In genomic region chr2:29711038-29711437, GRCm38 (mm10) we compare ENCODE assay signal across 29 mouse cellular contexts. TPM values are rescaled to one million over a fixed set of nuclear protein-coding genes. Genes with fewer than 3 reads are reported as not detected.
A peak's percentile ranks its signal among the peaks of the same experiment; 100 is the strongest.
DNase-seq lines count a peak whose midpoint lies in the region; TF ChIP-seq lines count a peak whose summit lies in the region.
"Had no signal": no experiment of that assay in that cellular context is flagged by ENCODE, and none has a peak within 500 bp of the region (broad histone marks: within the 10 kb centered on the region; RNA-seq: fewer than 3 reads in every experiment).

No protein-coding gene starts in this region.

- dilution Hi-C loops in CH12.LX (cut with MboI; ENCODE audit: extremely low pct_ligation_motif_present, extremely low pct_unique_long_range_greater_than_20kb, low sequenced_read_pairs), result no loop called here

- H3K4me2 ChIP-seq in CH12.LX (ENCODE audit: insufficient read depth, low read depth, poor library complexity, severe bottlenecking) (no peak overlapping the region), myocyte (ENCODE audit: low read depth) (peak overlapping the region; percentile 68)
- H3K4me2 ChIP-seq: embryonic facial prominence, embryonic 13.5 days; forebrain, embryonic 12.5 days; forebrain, embryonic 15.5 days; heart, embryonic 11.5 days; hindbrain, embryonic 12.5 days; hindbrain, embryonic 15.5 days had no signal

- TF ChIP-seq CTCF in gastrocnemius, adult 2 months (IDR thresholded peaks at IDR 0.05), result no peak
- TF ChIP-seq CTCF in C2C12 (IDR thresholded peaks at IDR 0.05; ENCODE audit: control insufficient read depth, insufficient read depth, insufficient read length) (no peak), CH12.LX (conservative IDR thresholded peaks at IDR 0.05 in 1 of 2, IDR thresholded peaks at IDR 0.05 in 1 of 2; ENCODE audit: low read depth in 2 of 2, low read length in 2 of 2) (no peak)

- no peak for TF ChIP-seq EP300 in CH12.LX (IDR thresholded peaks at IDR 0.05; ENCODE audit: low read length)

- H3K27me3 ChIP-seq in C2C12 (ENCODE audit: control insufficient read depth, insufficient read depth, insufficient read length), result no peaks in the 10 kb centered on the region
- H3K27me3 ChIP-seq in CH12.LX (replicated peaks), result no peaks in the 10 kb centered on the region
- no peaks in the 10 kb centered on the region for H3K27me3 ChIP-seq in myocyte (ENCODE audit: control insufficient read depth, insufficient read depth, insufficient read length)
- H3K27me3 ChIP-seq: embryonic facial prominence, embryonic 13.5 days; forebrain, embryonic 12.5 days; forebrain, embryonic 15.5 days; hindbrain, embryonic 12.5 days; hindbrain, embryonic 15.5 days had no signal

- peaks cover 43% of the 10 kb centered on the region for H3K36me3 ChIP-seq in C2C12 (ENCODE audit: control insufficient read depth, insufficient read depth)
- H3K36me3 ChIP-seq in CH12.LX (replicated peaks in 1 of 2; ENCODE audit: control insufficient read depth in 1 of 2, insufficient read depth in 1 of 2, low read length in 1 of 2), result peaks cover 83 to 87% of the 10 kb centered on the region in 2 experiments
- peaks cover 10% of the 10 kb centered on the region for H3K36me3 ChIP-seq in myocyte (ENCODE audit: control insufficient read depth, insufficient read depth)

- no peak overlapping the region for H3K4me3 ChIP-seq in gastrocnemius, adult 2 months
- no peak overlapping the region for H3K4me3 ChIP-seq in C2C12 (ENCODE audit: insufficient read depth, poor library complexity, severe bottlenecking)
- H3K4me3 ChIP-seq in CH12.LX (replicated peaks in 1 of 3; ENCODE audit: low read depth in 2 of 3, low read length in 2 of 3, poor library complexity in 1 of 3), result peak overlapping the region in 1 of 3 experiments; percentile 16
- no peak overlapping the region for H3K4me3 ChIP-seq in myocyte
- H3K4me3 ChIP-seq: embryonic facial prominence, embryonic 13.5 days; forebrain, embryonic 12.5 days; forebrain, embryonic 15.5 days; hindbrain, embryonic 12.5 days; hindbrain, embryonic 15.5 days had no signal

- no peaks in the 10 kb centered on the region for H3K79me2 ChIP-seq in C2C12 (ENCODE audit: control insufficient read depth, insufficient read depth)
- H3K79me2 ChIP-seq in CH12.LX (replicated peaks; ENCODE audit: control insufficient read depth, extremely low read depth, insufficient read depth, poor library complexity, severe bottlenecking), result peaks cover 43% of the 10 kb centered on the region
- no peaks in the 10 kb centered on the region for H3K79me2 ChIP-seq in myocyte (ENCODE audit: control insufficient read depth, insufficient read depth)

- H3K79me3 ChIP-seq in C2C12 (ENCODE audit: low read depth), result no peaks in the 10 kb centered on the region

- no peak overlapping the region for H3ac ChIP-seq in C2C12 (ENCODE audit: control insufficient read depth, insufficient read length, low read depth)
- no peak overlapping the region for H3ac ChIP-seq in myocyte (ENCODE audit: control insufficient read depth, insufficient read length)

- no peaks in the 10 kb centered on the region for H3K9me3 ChIP-seq in CH12.LX (replicated peaks; ENCODE audit: low read length)
- H3K9me3 ChIP-seq: embryonic facial prominence, embryonic 13.5 days; forebrain, embryonic 12.5 days; forebrain, embryonic 15.5 days; hindbrain, embryonic 12.5 days; hindbrain, embryonic 15.5 days had no signal

- H3K4me1 ChIP-seq in CH12.LX (ENCODE audit: control insufficient read depth in 1 of 2, insufficient read depth in 2 of 2), result peaks cover 35 to 89% of the 10 kb centered on the region in 2 experiments
- H3K4me1 ChIP-seq: forebrain, embryonic 12.5 days; forebrain, embryonic 15.5 days; hindbrain, embryonic 15.5 days had no signal

- DNase-seq in gastrocnemius, adult 2 months, result no peak
- DNase-seq in gastrocnemius, postnatal 25 days, result no peak
- no peak for DNase-seq in CH12.LX (ENCODE audit: extremely low read depth)
- no peak for DNase-seq in left cerebral cortex, adult 11 months (ENCODE audit: low spot score)
- DNase-seq: adrenal gland, adult 2 months; adrenal gland, postnatal 14 days; cerebellum, adult 11 months; cerebellum, adult 8-10 months; gastrocnemius, postnatal 10 days; heart, adult 11 months had no signal

- peak overlapping the region; percentile 48; the same call in 1 of the 2 replicates for H3K27ac ChIP-seq in gastrocnemius, adult 2 months
- peak overlapping the region; percentile 40; the same call in 1 of the 2 replicates for H3K27ac ChIP-seq in CH12.LX (ENCODE audit: insufficient read depth, low read depth)
- H3K27ac ChIP-seq: embryonic facial prominence, embryonic 13.5 days; forebrain, embryonic 12.5 days; forebrain, embryonic 15.5 days; hindbrain, embryonic 12.5 days; hindbrain, embryonic 15.5 days had no signal

- intact Hi-C loops in gastrocnemius, adult 2 months (cut with DNase I), result no loop called here

- in situ Hi-C loops in CH12.LX (cut with MboI; ENCODE audit: low pct_ligation_motif_present, low pct_unique_long_range_greater_than_20kb, low sequenced_read_pairs), result no loop called here

- H3K9ac ChIP-seq in CH12.LX (ENCODE audit: insufficient read depth, low read depth), result no peak overlapping the region
- H3K9ac ChIP-seq: embryonic facial prominence, embryonic 13.5 days; forebrain, embryonic 12.5 days; forebrain, embryonic 15.5 days; hindbrain, embryonic 12.5 days; hindbrain, embryonic 15.5 days had no signal

- no peak for TF ChIP-seq RAD21 in CH12.LX (IDR thresholded peaks at IDR 0.05; ENCODE audit: low read depth, low read length)

- TF ChIP-seq POLR2A in CH12.LX (IDR thresholded peaks at IDR 0.05; ENCODE audit: low read depth, low read length) (no peak; the same call in 1 of the 2 replicates), myocyte (IDR thresholded peaks at IDR 0.05; ENCODE audit: insufficient read length, low read depth) (no peak)

TF ChIP-seq in C2C12, 6 proteins besides CTCF, POLR2A, EP300 and RAD21:
- TF ChIP-seq USF1 (IDR thresholded peaks at IDR 0.05; ENCODE audit: low read depth) (no peak), MYOD1 (IDR thresholded peaks at IDR 0.05; ENCODE audit: control insufficient read depth, insufficient read length, low read depth) (peak; percentile 31)

TF ChIP-seq in CH12.LX, 34 proteins besides CTCF, POLR2A, EP300 and RAD21:
- TF ChIP-seq NRF1 (IDR thresholded peaks at IDR 0.05; ENCODE audit: low read depth, low read length) (no peak), E2F4 (IDR thresholded peaks at IDR 0.05; ENCODE audit: insufficient replicate concordance, low read depth, low read length) (no peak), JUN (IDR thresholded peaks at IDR 0.05; ENCODE audit: insufficient read depth, low read depth, low read length) (no peak), MAFK (IDR thresholded peaks at IDR 0.05; ENCODE audit: insufficient replicate concordance, low read length) (no peak), UBTF (IDR thresholded peaks at IDR 0.05; ENCODE audit: low read depth, low read length) (no peak), PAX5 (IDR thresholded peaks at IDR 0.05; ENCODE audit: low read length) (no peak), USF1 (IDR thresholded peaks at IDR 0.05; ENCODE audit: low read depth, low read length) (no peak), MAZ (IDR thresholded peaks at IDR 0.05; ENCODE audit: low read depth, low read length) (no peak), MXI1 (IDR thresholded peaks at IDR 0.05; ENCODE audit: low read depth, low read length) (no peak)

TF ChIP-seq in myocyte, 11 proteins besides CTCF, POLR2A, EP300 and RAD21:
- peak; percentile 70 for TF ChIP-seq TCF12 (IDR thresholded peaks at IDR 0.05; ENCODE audit: insufficient read depth, poor library complexity, severe bottlenecking)
- TF ChIP-seq MYOG (IDR thresholded peaks at IDR 0.05; ENCODE audit: control insufficient read depth in 1 of 3, insufficient read depth in 1 of 3, insufficient read length in 2 of 3, low read depth in 2 of 3), result peak; percentile 62 to 86 (median 79)
- no peak for TF ChIP-seq SRF (IDR thresholded peaks at IDR 0.05; ENCODE audit: control insufficient read depth, insufficient read length, low read depth)
- peak; percentile 54 to 91 (median 74) for TF ChIP-seq MYOD1 (IDR thresholded peaks at IDR 0.05; ENCODE audit: control insufficient read depth in 1 of 3, insufficient read length in 2 of 3, low read depth in 2 of 3)
- peak; percentile 65 for TF ChIP-seq TCF3 (IDR thresholded peaks at IDR 0.05; ENCODE audit: insufficient read length, low read depth)
- no peak for TF ChIP-seq USF1 (IDR thresholded peaks at IDR 0.05; ENCODE audit: low read depth)
- no peak for TF ChIP-seq E2F4 (IDR thresholded peaks at IDR 0.05; ENCODE audit: insufficient read depth)
- TF ChIP-seq CEBPB (IDR thresholded peaks at IDR 0.05; ENCODE audit: insufficient read depth, poor library complexity, severe bottlenecking), result 0 out of 2 replicates have a peak, but pooled peaks have one; percentile 14
- no peak for TF ChIP-seq POLR2AphosphoS2 (IDR thresholded peaks at IDR 0.05; ENCODE audit: insufficient read length, low read depth)

RNA-seq across cellular contexts. Expression of gene Gm13420, which starts 40.4 kb away (rescaled TPM):
- total RNA-seq in gastrocnemius, adult 2 months (2021), result not detected
- total RNA-seq in gastrocnemius, postnatal 25 days (2021), result not detected
- polyA plus RNA-seq in C2C12 (2012; fragmentation: generic; extraction: Trizol) (not detected), CH12.LX (2012; ENCODE audit: insufficient read length, low read depth) (not detected in 2 replicates), myocyte (2012; fragmentation: generic; extraction: Trizol) (not detected)
- total RNA-seq in CH12.LX (2012; rRNA removed) (not detected in 2 replicates), CH12.LX (2014; rRNA removed) (not detected in 2 replicates)
- total RNA-seq: adrenal gland, adult 2 months; adrenal gland, postnatal 14 days; common myeloid progenitor, adult 5-6 weeks; gastrocnemius, postnatal 10 days; gastrocnemius, postnatal 4 days; heart, adult 8-10 months; heart, postnatal 25 days; hematopoietic stem cell, adult 5-6 weeks; MEL had no signal
- polyA plus RNA-seq: adrenal gland, adult 2 months; embryonic facial prominence, embryonic 13.5 days; forebrain, embryonic 12.5 days; forebrain, embryonic 15.5 days; heart, embryonic 11.5 days; heart, embryonic 14.5 days; heart, postnatal 0 days; hindbrain, embryonic 12.5 days had no signal

RNA-seq across cellular contexts. Expression of gene Gm13547, which starts 48.1 kb away (rescaled TPM):
- not detected for total RNA-seq in gastrocnemius, adult 2 months (2021)
- not detected for total RNA-seq in gastrocnemius, postnatal 25 days (2021)
- not detected for polyA plus RNA-seq in C2C12 (2012; fragmentation: generic; extraction: Trizol)
- total RNA-seq in CH12.LX (2012; rRNA removed), result not detected in 2 replicates
- not detected in 2 replicates for total RNA-seq in CH12.LX (2014; rRNA removed)
- 0.60 TPM in 1 of 2 replicates, not detected in the other for polyA plus RNA-seq in CH12.LX (2012; ENCODE audit: insufficient read length, low read depth)
- polyA plus RNA-seq in myocyte (2012; fragmentation: generic; extraction: Trizol), result not detected
- total RNA-seq: adrenal gland, adult 2 months; adrenal gland, postnatal 14 days; adrenal gland, postnatal 4 days; common myeloid progenitor, adult 5-6 weeks; gastrocnemius, postnatal 10 days; gastrocnemius, postnatal 4 days; heart, adult 8-10 months; heart, postnatal 25 days; hematopoietic stem cell, adult 5-6 weeks; MEL had no signal
- polyA plus RNA-seq: adrenal gland, adult 2 months; embryonic facial prominence, embryonic 13.5 days; forebrain, embryonic 12.5 days; heart, embryonic 14.5 days; heart, postnatal 0 days; hindbrain, embryonic 12.5 days; intestine, embryonic 14.5 days; intestine, postnatal 0 days had no signal
